Mouse (Mus musculus) E14TG2a.4 (cell line): ENCODE measurements around the gene Pitpnm3.

Experiments used
- CTCF ChIP-seq: conservative IDR thresholded peaks from 2 replicates; pipeline ENCODE4 v1.5.1; 2014; ENCODE audit warnings: low read length
- POU5F1 ChIP-seq: IDR thresholded peaks from 2 replicates; pipeline ENCODE4 v1.6.1; 2014; ENCODE audit warnings: low read length, borderline replicate concordance

- TF ChIP-seq CTCF (no peak), POU5F1 (no peak)
Observed at GRCm38 (mm10) chr11:72082601-72083000, 53.0 kb downstream of the Pitpnm3 start.
